Mouse (Mus musculus): Measurements from ENCODE around the gene Pkn1. TPM values are rescaled to one million over a fixed set of nuclear protein-coding genes. Genes with fewer than 3 reads are reported as not detected.

Gene Pkn1
- polyA plus RNA-seq, 1 experiment from 2014 or later = 33.6 TPM

- peaks cover 43% of the 10 kb centered on the region for H3K4me1 ChIP-seq (ENCODE audit: insufficient read depth, low read length)
Observed at GRCm38 (mm10) chr8:83694369-83695160, 4.4 kb downstream of the Pkn1 start.

GRCm38 (mm10) chr8:83693609-83694236 lies 5.3 kb downstream of the Pkn1 start:
- no peaks in the 10 kb centered on the region for H3K27me3 ChIP-seq (ENCODE audit: insufficient read depth, low read length)
- peaks cover 40% of the 10 kb centered on the region for H3K4me1 ChIP-seq (ENCODE audit: insufficient read depth, low read length)
- no peak for ATAC-seq (ENCODE audit: low FRiP score, low TSS enrichment)
- H3K4me3 ChIP-seq (ENCODE audit: low read length) = no peak overlapping the region
- peak overlapping the region; percentile 45; the same call in 1 of the 2 replicates for H3K27ac ChIP-seq (ENCODE audit: low read length)
- no peak overlapping the region for H3K4me2 ChIP-seq (replicated peaks; ENCODE audit: low read depth, low read length)
- no peaks in the 10 kb centered on the region for H3K9me3 ChIP-seq (ENCODE audit: low read length)
- peaks cover 27% of the 10 kb centered on the region for H3K36me3 ChIP-seq (ENCODE audit: insufficient read depth, low read length)
- H3K9ac ChIP-seq (replicated peaks; ENCODE audit: low read length) = no peak overlapping the region
- WGBS = 68% methylated on average over 10 of the region's 10 CpGs

More at GRCm38 (mm10) chr8:83694369-83695160, 4.4 kb downstream of the Pkn1 start:
- Histone ChIP-seq H3K9ac (replicated peaks; ENCODE audit: low read length) (no peak overlapping the region), H3K4me2 (replicated peaks; ENCODE audit: low read depth, low read length) (no peak overlapping the region), H3K27ac (ENCODE audit: low read length) (peak overlapping the region; percentile 45; the same call in 1 of the 2 replicates), H3K27me3 (ENCODE audit: insufficient read depth, low read length) (no peaks in the 10 kb centered on the region), H3K9me3 (ENCODE audit: low read length) (no peaks in the 10 kb centered on the region), H3K36me3 (ENCODE audit: insufficient read depth, low read length) (peaks cover 26% of the 10 kb centered on the region), H3K4me3 (ENCODE audit: low read length) (no peak overlapping the region)
- 72% methylated on average over 11 of the region's 11 CpGs for WGBS
- peak; percentile 20 for ATAC-seq (ENCODE audit: low FRiP score, low TSS enrichment)

DNA sequence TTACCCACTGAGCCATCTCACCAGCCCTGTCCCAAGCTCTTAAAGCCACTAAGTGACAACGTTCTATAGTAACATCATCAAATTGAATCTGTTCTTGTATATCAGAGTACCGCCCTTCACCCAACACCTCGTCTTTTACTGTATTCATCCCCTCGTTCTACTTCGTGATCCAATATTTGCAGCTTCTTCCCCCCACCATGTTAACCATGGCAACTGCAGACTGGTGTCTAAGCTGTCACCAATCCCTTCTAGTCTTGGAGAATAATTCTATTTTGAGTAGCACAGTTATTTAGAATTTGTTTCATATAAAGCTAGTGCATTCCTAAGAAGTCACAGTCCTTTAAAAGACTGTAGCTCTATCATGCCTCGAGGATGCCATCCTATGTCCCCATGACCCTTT lies 9.7 kb downstream of the Pkn1 start:
- Histone ChIP-seq H3K9ac (replicated peaks; ENCODE audit: low read length) (no peak overlapping the region), H3K36me3 (ENCODE audit: insufficient read depth, low read length) (peaks cover 51% of the 10 kb centered on the region), H3K4me1 (ENCODE audit: insufficient read depth, low read length) (peaks cover 8% of the 10 kb centered on the region), H3K27ac (ENCODE audit: low read length) (no peak overlapping the region), H3K4me2 (replicated peaks; ENCODE audit: low read depth, low read length) (no peak overlapping the region), H3K9me3 (ENCODE audit: low read length) (no peaks in the 10 kb centered on the region), H3K4me3 (ENCODE audit: low read length) (no peak overlapping the region), H3K27me3 (ENCODE audit: insufficient read depth, low read length) (no peaks in the 10 kb centered on the region)
- no peak for ATAC-seq (ENCODE audit: low FRiP score, low TSS enrichment)
- 88% methylated on average over 6 of the region's 6 CpGs for WGBS

GRCm38 (mm10) chr8:83684517-83684916 lies 14.5 kb downstream of the Pkn1 start:
- H3K9me3 ChIP-seq (ENCODE audit: low read length) = no peaks in the 10 kb centered on the region
- H3K27ac ChIP-seq (ENCODE audit: low read length) = no peak overlapping the region
- H3K4me3 ChIP-seq (ENCODE audit: low read length) = no peak overlapping the region
- no peaks in the 10 kb centered on the region for H3K27me3 ChIP-seq (ENCODE audit: insufficient read depth, low read length)
- 92% methylated on average over 9 of the region's 9 CpGs for WGBS
- H3K4me1 ChIP-seq (ENCODE audit: insufficient read depth, low read length) = 0 out of 2 replicates have a peak, but pooled peaks cover 7% of the 10 kb centered on the region
- no peak overlapping the region for H3K9ac ChIP-seq (replicated peaks; ENCODE audit: low read length)
- ATAC-seq (ENCODE audit: low FRiP score, low TSS enrichment) = no peak
- H3K36me3 ChIP-seq (ENCODE audit: insufficient read depth, low read length) = peaks cover 47% of the 10 kb centered on the region
- no peak overlapping the region for H3K4me2 ChIP-seq (replicated peaks; ENCODE audit: low read depth, low read length)

- peak; percentile 76 for ATAC-seq (ENCODE audit: low FRiP score, low TSS enrichment)
- H3K9me3 ChIP-seq (ENCODE audit: low read length) = no peaks in the 10 kb centered on the region
- H3K4me3 ChIP-seq (ENCODE audit: low read length) = no peak overlapping the region
- 0 out of 2 replicates have a peak, but pooled peaks cover 7% of the 10 kb centered on the region for H3K4me1 ChIP-seq (ENCODE audit: insufficient read depth, low read length)
- H3K9ac ChIP-seq (replicated peaks; ENCODE audit: low read length) = no peak overlapping the region
- peaks cover 59% of the 10 kb centered on the region for H3K36me3 ChIP-seq (ENCODE audit: insufficient read depth, low read length)
- H3K27ac ChIP-seq (ENCODE audit: low read length) = peak overlapping the region; percentile 6
- WGBS = 11% methylated on average over 6 of the region's 6 CpGs
- no peaks in the 10 kb centered on the region for H3K27me3 ChIP-seq (ENCODE audit: insufficient read depth, low read length)
- no peak overlapping the region for H3K4me2 ChIP-seq (replicated peaks; ENCODE audit: low read depth, low read length)
Observed at GRCm38 (mm10) chr8:83681099-83681498, 17.9 kb downstream of the Pkn1 start.

- Histone ChIP-seq H3K27me3 (ENCODE audit: insufficient read depth, low read length) (no peaks in the 10 kb centered on the region), H3K36me3 (ENCODE audit: insufficient read depth, low read length) (peaks cover 57% of the 10 kb centered on the region), H3K4me2 (replicated peaks; ENCODE audit: low read depth, low read length) (no peak overlapping the region), H3K9ac (replicated peaks; ENCODE audit: low read length) (no peak overlapping the region), H3K9me3 (ENCODE audit: low read length) (no peaks in the 10 kb centered on the region), H3K27ac (ENCODE audit: low read length) (peak overlapping the region; percentile 6; the same call in 1 of the 2 replicates), H3K4me1 (ENCODE audit: insufficient read depth, low read length) (0 out of 2 replicates have a peak, but pooled peaks cover 7% of the 10 kb centered on the region), H3K4me3 (ENCODE audit: low read length) (no peak overlapping the region)
- no peak for ATAC-seq (ENCODE audit: low FRiP score, low TSS enrichment)
- WGBS = 69% methylated on average over 5 of the region's 5 CpGs
Observed at GRCm38 (mm10) chr8:83680603-83681002, 18.4 kb downstream of the Pkn1 start.

GRCm38 (mm10) chr8:83679866-83680265 lies 19.1 kb downstream of the Pkn1 start:
- Histone ChIP-seq H3K36me3 (ENCODE audit: insufficient read depth, low read length) (peaks cover 52% of the 10 kb centered on the region), H3K9me3 (ENCODE audit: low read length) (no peaks in the 10 kb centered on the region), H3K27me3 (ENCODE audit: insufficient read depth, low read length) (no peaks in the 10 kb centered on the region), H3K4me3 (ENCODE audit: low read length) (no peak overlapping the region), H3K9ac (replicated peaks; ENCODE audit: low read length) (no peak overlapping the region), H3K4me1 (ENCODE audit: insufficient read depth, low read length) (0 out of 2 replicates have a peak, but pooled peaks cover 7% of the 10 kb centered on the region), H3K4me2 (replicated peaks; ENCODE audit: low read depth, low read length) (no peak overlapping the region), H3K27ac (ENCODE audit: low read length) (no peak overlapping the region)
- no peak for ATAC-seq (ENCODE audit: low FRiP score, low TSS enrichment)
- WGBS = 94% methylated on average over 12 of the region's 12 CpGs

GRCm38 (mm10) chr8:83674497-83674896 lies 24.5 kb downstream of the Pkn1 start:
- Histone ChIP-seq H3K27me3 (ENCODE audit: insufficient read depth, low read length) (no peaks in the 10 kb centered on the region), H3K36me3 (ENCODE audit: insufficient read depth, low read length) (peaks cover 56% of the 10 kb centered on the region), H3K4me3 (ENCODE audit: low read length) (no peak overlapping the region), H3K9ac (replicated peaks; ENCODE audit: low read length) (no peak overlapping the region), H3K4me1 (ENCODE audit: insufficient read depth, low read length) (no peaks in the 10 kb centered on the region), H3K9me3 (ENCODE audit: low read length) (no peaks in the 10 kb centered on the region), H3K4me2 (replicated peaks; ENCODE audit: low read depth, low read length) (no peak overlapping the region), H3K27ac (ENCODE audit: low read length) (no peak overlapping the region)
- 90% methylated on average over 5 of the region's 5 CpGs for WGBS
- ATAC-seq (ENCODE audit: low FRiP score, low TSS enrichment) = no peak

GRCm38 (mm10) chr8:83672936-83673335 lies 26.0 kb downstream of the Pkn1 start:
- no peak for ATAC-seq (ENCODE audit: low FRiP score, low TSS enrichment)
- H3K4me3 ChIP-seq (ENCODE audit: low read length) = no peak overlapping the region
- no peak overlapping the region for H3K9ac ChIP-seq (replicated peaks; ENCODE audit: low read length)
- H3K36me3 ChIP-seq (ENCODE audit: insufficient read depth, low read length) = peaks cover 44% of the 10 kb centered on the region
- 46% methylated on average over 5 of the region's 5 CpGs for WGBS
- H3K27ac ChIP-seq (ENCODE audit: low read length) = no peak overlapping the region
- H3K4me2 ChIP-seq (replicated peaks; ENCODE audit: low read depth, low read length) = no peak overlapping the region
- H3K4me1 ChIP-seq (ENCODE audit: insufficient read depth, low read length) = peaks cover 7% of the 10 kb centered on the region
- no peaks in the 10 kb centered on the region for H3K9me3 ChIP-seq (ENCODE audit: low read length)
- no peaks in the 10 kb centered on the region for H3K27me3 ChIP-seq (ENCODE audit: insufficient read depth, low read length)

DNA sequence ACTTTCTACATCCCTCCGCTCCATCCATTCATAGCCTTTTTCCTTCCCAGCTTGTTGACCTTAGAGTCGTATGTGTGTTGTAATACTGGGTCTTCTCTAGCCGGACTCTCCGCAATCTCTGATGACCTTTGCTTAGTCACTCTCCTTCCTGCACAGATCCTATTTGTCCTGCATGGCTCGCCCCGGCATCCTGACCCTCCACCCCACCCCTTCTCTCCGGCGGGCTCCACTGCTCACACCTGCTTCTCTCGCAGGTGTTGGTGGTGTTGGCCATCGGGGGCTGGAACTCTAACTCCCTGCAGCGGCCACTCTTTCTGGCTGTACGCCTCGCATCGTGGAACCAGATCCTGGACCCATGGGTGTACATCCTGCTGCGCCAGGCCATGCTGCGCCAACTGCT lies 30.0 kb downstream of the Pkn1 start:
- ATAC-seq (ENCODE audit: low FRiP score, low TSS enrichment) = no peak
- Histone ChIP-seq H3K4me1 (ENCODE audit: insufficient read depth, low read length) (peaks cover 45% of the 10 kb centered on the region), H3K27me3 (ENCODE audit: insufficient read depth, low read length) (no peaks in the 10 kb centered on the region), H3K9me3 (ENCODE audit: low read length) (no peaks in the 10 kb centered on the region), H3K9ac (replicated peaks; ENCODE audit: low read length) (no peak overlapping the region), H3K36me3 (ENCODE audit: insufficient read depth, low read length) (peaks cover 31% of the 10 kb centered on the region), H3K27ac (ENCODE audit: low read length) (no peak overlapping the region), H3K4me2 (replicated peaks; ENCODE audit: low read depth, low read length) (peak overlapping the region; percentile 69; the same call in 1 of the 2 replicates), H3K4me3 (ENCODE audit: low read length) (peak overlapping the region; percentile 43; the same call in 1 of the 2 replicates)
- 70% methylated on average over 16 of the region's 16 CpGs for WGBS

Data from kidney, embryonic 16.5 days (tissue).